Mouse (Mus musculus): ENCODE measurements around the gene Ifi27.

DNA sequence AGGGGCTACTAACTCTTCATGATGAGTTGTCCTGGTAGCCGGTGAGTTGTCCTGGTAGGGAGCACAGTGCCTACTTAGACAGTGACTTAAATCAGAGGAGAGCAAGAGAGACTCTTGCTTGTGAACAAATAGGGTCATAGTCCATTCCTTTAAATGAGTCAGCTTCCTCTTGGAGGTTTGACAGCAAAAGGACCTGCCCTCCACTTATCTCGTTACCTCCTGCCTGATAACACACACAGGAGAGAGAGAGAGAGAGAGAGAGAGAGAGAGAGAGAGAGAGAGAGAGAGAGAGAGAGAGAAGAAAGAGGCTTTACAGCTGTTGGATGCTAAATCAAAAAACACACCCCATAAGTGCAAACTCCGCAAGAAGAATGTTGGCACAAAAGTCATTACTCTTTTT, 23.1 kb downstream of the Ifi27 start, which contains the start of gene Ifi27l2b:
- TF ChIP-seq CTCF (IDR thresholded peaks at IDR 0.05; ENCODE audit: low read depth, low read length) = no peak
- TF ChIP-seq POLR2A (IDR thresholded peaks at IDR 0.05; ENCODE audit: extremely low read depth, insufficient read depth, low read length) = no peak

Measured in liver, adult 2 months (tissue).